Mouse (Mus musculus) neural tube, embryonic 10.5 days (tissue): ENCODE measurements around the gene Gm21698.
"Not testable (repeated sequence)": the region's sequence is repeated elsewhere in the genome, so short reads cannot be mapped to it uniquely, and the experiment has no call there.

ENCODE experiments used
- DNase-seq: peaks from one replicate; pipeline ENCODE4 v3.0.0-alpha.2; 2017; ENCODE audit warnings: low spot score; ENCODE audit errors: extremely low spot score

Gm21698 gene

DNA sequence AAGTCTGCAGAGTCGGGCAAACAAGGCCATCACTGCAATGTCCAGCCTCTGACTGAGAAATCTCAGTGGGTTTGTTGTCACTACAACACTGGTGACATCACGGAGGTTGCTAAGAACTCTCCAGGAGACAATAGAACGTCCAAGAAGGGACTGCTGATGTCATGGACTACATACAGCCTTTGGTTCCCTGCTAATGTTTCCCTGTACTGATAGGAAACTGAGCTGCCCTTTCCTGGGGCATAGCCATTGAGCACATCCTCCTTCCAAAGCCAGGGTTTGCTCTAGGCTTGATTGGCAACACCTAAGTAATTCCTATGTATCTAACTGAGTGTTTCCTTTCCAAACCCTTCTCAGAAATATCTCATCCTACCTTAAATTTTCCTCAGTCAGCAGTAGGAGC, at the start of gene Gm21698:
Gm21698 (minus strand) TSS at position 101 of the 400 bp plus-strand sequence.
- DNase-seq = not testable (repeated sequence)

DNA sequence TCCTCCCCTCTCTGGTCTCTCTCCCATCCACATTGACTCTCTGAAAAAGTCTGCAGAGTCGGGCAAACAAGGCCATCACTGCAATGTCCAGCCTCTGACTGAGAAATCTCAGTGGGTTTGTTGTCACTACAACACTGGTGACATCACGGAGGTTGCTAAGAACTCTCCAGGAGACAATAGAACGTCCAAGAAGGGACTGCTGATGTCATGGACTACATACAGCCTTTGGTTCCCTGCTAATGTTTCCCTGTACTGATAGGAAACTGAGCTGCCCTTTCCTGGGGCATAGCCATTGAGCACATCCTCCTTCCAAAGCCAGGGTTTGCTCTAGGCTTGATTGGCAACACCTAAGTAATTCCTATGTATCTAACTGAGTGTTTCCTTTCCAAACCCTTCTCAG, 34.4 kb upstream of the Gm21698 start, which contains the start of gene Gm5862:
Gm5862 (minus strand) TSS at position 101 of the 400 bp plus-strand sequence.
- not testable (repeated sequence) for DNase-seq

DNA sequence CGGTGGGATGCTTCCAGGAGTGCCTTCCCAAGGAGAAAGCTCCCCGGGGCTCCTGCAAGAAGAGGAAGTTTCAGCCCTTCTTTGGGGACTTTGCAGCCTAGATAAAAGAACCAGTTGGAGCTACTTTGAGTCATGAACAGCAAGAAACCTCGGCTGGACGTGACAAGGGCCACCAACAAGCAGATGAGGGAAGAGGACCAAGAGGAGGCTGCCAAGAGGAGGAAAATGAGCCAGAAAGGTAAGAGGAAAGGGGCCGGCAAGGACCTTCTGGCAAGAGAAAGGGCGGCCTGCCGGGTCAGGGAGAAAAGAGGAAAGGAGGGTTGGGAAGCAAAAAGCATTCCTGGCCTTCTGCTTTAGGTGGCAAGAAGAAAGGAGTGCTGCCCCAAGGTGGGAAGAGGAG, 19.2 kb upstream of the Gm21698 start:
- DNase-seq = not testable (repeated sequence)

DNA sequence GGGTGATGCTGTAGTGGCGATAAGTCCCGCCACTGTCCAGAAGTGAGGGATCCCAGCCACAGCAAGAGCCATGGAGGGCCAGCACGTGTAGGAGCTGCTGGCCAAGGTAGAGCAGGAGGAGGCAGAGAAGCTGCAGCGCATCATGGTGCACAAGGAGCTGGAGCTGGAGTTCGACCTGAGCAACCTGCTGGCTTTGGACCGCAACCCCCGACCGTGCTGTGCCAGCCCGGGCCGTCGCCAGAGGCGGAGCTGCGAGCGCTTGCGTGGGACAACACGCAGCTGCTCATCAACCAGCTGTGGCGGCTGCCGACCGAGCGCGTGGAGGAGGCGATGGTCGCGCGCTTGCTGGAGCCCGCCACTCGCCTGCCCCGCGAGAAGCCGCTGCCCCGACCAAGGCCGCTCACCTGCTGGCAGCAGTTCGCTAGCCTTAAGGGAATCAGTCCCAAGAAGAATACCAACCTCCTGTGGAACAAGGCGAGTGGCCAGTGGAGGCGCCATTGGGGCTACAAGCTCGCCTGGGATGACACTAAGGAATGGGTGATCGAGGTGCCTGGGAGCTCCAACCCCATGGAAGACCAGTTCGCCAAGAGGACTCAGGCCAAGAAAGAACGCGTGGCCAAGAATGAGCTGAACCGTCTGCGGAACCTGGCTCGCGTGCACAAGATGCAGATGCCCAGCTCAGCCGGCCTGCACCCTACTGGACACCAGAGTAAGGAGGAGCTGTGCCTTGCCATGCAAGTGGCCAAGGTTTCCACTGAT, 18.7 kb upstream of the Gm21698 start:
- peak; percentile 70 for DNase-seq

DNA sequence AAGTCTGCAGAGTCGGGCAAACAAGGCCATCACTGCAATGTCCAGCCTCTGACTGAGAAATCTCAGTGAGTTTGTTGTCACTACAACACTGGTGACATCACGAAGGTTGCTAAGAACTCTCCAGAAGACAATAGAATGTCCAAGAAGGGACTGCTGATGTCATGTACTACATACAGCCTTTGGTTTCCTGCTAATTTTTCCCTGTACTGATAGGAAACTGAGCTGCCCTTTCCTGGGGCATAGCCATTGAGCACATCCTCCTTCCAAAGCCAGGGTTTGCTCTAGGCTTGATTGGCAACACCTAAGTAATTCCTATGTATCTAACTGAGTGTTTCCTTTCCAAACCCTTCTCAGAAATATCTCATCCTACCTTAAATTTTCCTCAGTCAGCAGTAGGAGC, 16.2 kb upstream of the Gm21698 start, which contains the start of gene Gm1979:
Gm1979 (minus strand) TSS at position 101 of the 400 bp plus-strand sequence.
- DNase-seq = not testable (repeated sequence)

DNA sequence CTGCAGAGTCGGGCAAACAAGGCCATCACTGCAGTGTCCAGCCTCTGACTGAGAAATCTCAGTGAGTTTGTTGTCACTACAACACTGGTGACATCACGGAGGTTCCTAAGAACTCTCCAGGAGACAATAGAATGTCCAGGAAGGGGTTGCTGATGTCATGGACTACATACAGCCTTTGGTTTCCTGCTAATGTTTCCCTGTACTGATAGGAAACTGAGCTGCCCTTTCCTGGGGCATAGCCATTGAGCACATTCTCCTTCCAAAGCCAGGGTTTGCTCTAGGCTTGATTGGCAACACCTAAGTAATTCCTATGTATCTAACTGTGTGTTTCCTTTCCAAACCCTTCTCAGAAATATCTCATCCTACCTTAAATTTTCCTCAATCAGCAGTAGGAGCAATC, 15.9 kb downstream of the Gm21698 start, which contains the start of gene Gm21680:
Gm21680 (minus strand) TSS at position 101 of the 400 bp plus-strand sequence.
- DNase-seq = not testable (repeated sequence)

DNA sequence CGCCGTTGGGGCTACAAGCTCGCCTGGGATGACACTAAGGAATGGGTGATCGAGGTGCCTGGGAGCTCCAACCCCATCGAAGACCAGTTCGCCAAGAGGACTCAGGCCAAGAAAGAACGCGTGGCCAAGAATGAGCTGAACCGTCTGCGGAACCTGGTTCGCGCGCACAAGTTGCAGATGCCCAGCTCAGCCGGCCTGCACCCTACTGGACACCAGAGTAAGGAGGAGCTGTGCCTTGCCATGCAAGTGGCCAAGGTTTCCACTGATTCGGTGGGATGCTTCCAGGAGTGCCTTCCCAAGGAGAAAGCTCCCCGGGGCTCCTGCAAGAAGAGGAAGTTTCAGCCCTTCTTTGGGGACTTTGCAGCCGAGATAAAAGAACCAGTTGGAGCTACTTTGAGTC, 31.4 kb downstream of the Gm21698 start:
- not testable (repeated sequence) for DNase-seq

DNA sequence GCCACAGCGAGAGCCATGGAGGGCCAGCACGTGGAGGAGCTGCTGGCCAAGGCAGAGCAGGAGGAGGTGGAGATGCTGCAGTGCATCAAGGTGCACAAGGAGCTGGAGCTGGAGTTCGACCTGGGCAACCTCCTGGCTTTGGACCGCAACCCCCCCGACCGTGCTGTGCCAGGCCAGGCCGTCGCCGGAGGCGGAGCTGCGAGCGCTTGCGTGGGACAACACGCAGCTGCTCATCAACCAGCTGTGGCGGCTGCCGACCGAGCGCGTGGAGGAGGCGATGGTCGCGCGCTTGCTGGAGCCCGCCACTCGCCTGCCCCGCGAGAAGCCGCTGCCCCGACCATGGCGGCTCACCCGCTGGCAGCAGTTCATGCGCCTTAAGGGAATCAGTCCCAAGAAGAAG, 31.8 kb downstream of the Gm21698 start:
- DNase-seq = peak; percentile 20

DNA sequence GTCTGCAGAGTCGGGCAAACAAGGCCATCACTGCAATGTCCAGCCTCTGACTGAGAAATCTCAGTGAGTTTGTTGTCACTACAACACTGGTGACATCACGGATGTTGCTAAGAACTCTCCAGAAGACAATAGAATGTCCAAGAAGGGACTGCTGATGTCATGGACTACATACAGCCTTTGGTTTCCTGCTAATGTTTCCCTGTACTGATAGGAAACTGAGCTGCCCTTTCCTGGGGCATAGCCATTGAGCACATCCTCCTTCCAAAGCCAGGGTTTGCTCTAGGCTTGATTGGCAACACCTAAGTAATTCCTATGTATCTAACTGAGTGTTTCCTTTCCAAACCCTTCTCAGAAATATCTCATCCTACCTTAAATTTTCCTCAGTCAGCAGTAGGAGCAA, 34.1 kb downstream of the Gm21698 start, which contains the start of gene Gm21671:
Gm21671 (minus strand) TSS at position 101 of the 400 bp plus-strand sequence.
- DNase-seq = not testable (repeated sequence)

DNA sequence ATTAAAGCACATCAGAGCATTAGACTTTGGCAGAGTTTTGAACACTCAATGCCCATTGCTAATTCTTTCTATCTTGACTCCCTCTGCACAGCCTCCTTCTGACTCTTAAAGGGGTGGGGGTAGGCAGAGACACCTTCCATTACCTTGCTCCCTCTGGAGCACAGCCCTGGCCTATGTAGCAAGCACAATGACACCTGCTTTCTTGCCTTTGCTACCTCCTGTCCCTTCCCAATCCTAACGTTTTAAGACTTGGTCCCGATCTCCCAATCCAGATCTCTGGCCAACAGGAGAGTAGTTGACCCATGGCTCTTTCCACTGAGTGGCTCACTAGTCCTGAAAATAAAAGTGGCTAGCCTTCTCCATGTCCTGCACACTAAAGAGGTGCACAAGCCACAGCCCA, 43.1 kb downstream of the Gm21698 start:
- DNase-seq = peak; percentile 10

DNA sequence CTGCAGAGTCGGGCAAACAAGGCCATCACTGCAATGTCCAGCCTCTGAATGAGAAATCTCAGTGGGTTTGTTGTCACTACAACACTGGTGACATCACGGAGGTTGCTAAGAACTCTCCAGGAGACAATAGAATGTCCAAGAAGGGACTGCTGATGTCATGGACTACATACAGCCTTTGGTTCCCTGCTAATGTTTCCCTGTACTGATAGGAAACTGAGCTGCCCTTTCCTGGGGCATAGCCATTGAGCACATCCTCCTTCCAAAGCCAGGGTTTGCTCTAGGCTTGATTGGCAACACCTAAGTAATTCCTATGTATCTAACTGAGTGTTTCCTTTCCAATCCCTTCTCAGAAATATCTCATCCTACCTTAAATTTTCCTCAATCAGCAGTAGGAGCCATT, 46.2 kb downstream of the Gm21698 start, which contains the start of gene Gm21663:
Gm21663 (minus strand) TSS at position 101 of the 400 bp plus-strand sequence.
- not testable (repeated sequence) for DNase-seq
